Mouse (Mus musculus) heart, embryonic 15.5 days (tissue): ENCODE data around the gene Slc16a5. TPM values are rescaled to one million over a fixed set of nuclear protein-coding genes. Genes with fewer than 3 reads are reported as not detected.
"Not testable (repeated sequence)": the region's sequence is repeated elsewhere in the genome, so short reads cannot be mapped to it uniquely, and the experiment has no call there.

ENCODE experiments used
- ATAC-seq: fragments of 200-750 bp; cut with Nextera tagmentation; replicated peaks from 2 replicates; pipeline ENCODE4 v1.8.0; 2017; ENCODE audit warnings: low read depth, moderate TSS enrichment; ENCODE audit not compliant: insufficient number of reproducible peaks, insufficient read depth, low FRiP score
- H3K27ac ChIP-seq: fragments of 300-500 bp; sonication (generic); 2 replicates; pipeline ENCODE4 v1.5.1; 2015; ENCODE audit warnings: mild to moderate bottlenecking, inconsistent platforms
- H3K27me3 ChIP-seq: fragments of 300-500 bp; sonication (generic); 2 replicates; pipeline ENCODE4 v1.6.1; 2015; ENCODE audit warnings: inconsistent platforms
- H3K36me3 ChIP-seq: fragments of 300-500 bp; sonication (generic); 2 replicates; pipeline ENCODE4 v1.6.1; 2015; ENCODE audit warnings: mild to moderate bottlenecking, inconsistent platforms
- H3K4me1 ChIP-seq: fragments of 300-500 bp; sonication (generic); replicated peaks from 2 replicates; pipeline ENCODE4 v1.6.1; 2015; ENCODE audit warnings: inconsistent platforms
- H3K4me2 ChIP-seq: fragments of 300-500 bp; sonication (generic); 2 replicates; pipeline ENCODE4 v1.6.1; 2015; ENCODE audit warnings: inconsistent platforms, mild to moderate bottlenecking, moderate library complexity
- H3K4me3 ChIP-seq: fragments of 300-500 bp; sonication (generic); 2 replicates; pipeline ENCODE4 v1.5.1; 2015; ENCODE audit warnings: mild to moderate bottlenecking, inconsistent platforms
- H3K9ac ChIP-seq: fragments of 300-500 bp; sonication (generic); 2 replicates; pipeline ENCODE4 v1.6.1; 2015; ENCODE audit warnings: mild to moderate bottlenecking, inconsistent platforms
- H3K9me3 ChIP-seq: fragments of 300-500 bp; sonication (generic); replicated peaks from 2 replicates; pipeline ENCODE4 v1.6.1; 2016; ENCODE audit warnings: inconsistent platforms
- WGBS: fragments of 180-500 bp; shearing (Covaris S2); methylation state at CpG from one replicate; pipeline ENCODE4 v1.1.7; 2015; ENCODE audit warnings: mixed read lengths; 5-methylcytosine and 5-hydroxymethylcytosine counted together
- polyA plus RNA-seq: library from polyadenylated mRNA; unstranded; fragments of >200 nt; fragmentation: Nextera tagmentation; extraction: Ambion mirVana; gene quantifications from 2 replicates; pipeline ENCODE4 v1.2.1, GENCODE M21; 2015

Gene Slc16a5
- polyA plus RNA-seq, 1 experiment from 2014 or later, result 0.57 TPM

GRCm38 (mm10) chr11:115448998-115449397 lies 13.3 kb upstream of the Slc16a5 start:
- no peak for ATAC-seq
- 60% methylated on average over 7 of the region's 7 CpGs for WGBS

GRCm38 (mm10) chr11:115450176-115450575 lies 12.1 kb upstream of the Slc16a5 start:
- H3K4me2 ChIP-seq, result no peak overlapping the region
- no peak overlapping the region for H3K9ac ChIP-seq
- no peaks in the 10 kb centered on the region for H3K27me3 ChIP-seq
- H3K9me3 ChIP-seq, result no peaks in the 10 kb centered on the region
- H3K36me3 ChIP-seq, result no peaks in the 10 kb centered on the region
- ATAC-seq, result no peak
- 83% methylated on average over 7 of the region's 7 CpGs for WGBS
- no peak overlapping the region for H3K4me3 ChIP-seq
- no peak overlapping the region for H3K27ac ChIP-seq
- peaks cover 31% of the 10 kb centered on the region for H3K4me1 ChIP-seq

More at GRCm38 (mm10) chr11:115448998-115449397, 13.3 kb upstream of the Slc16a5 start:
- H3K36me3 ChIP-seq, result no peaks in the 10 kb centered on the region
- no peaks in the 10 kb centered on the region for H3K9me3 ChIP-seq
- no peak overlapping the region for H3K27ac ChIP-seq
- no peak overlapping the region for H3K4me3 ChIP-seq
- no peak overlapping the region for H3K9ac ChIP-seq
- H3K27me3 ChIP-seq, result peaks cover 3% of the 10 kb centered on the region; the same call in 1 of the 2 replicates
- H3K4me2 ChIP-seq, result no peak overlapping the region
- H3K4me1 ChIP-seq, result peaks cover 31% of the 10 kb centered on the region

GRCm38 (mm10) chr11:115451781-115452241 lies 10.5 kb upstream of the Slc16a5 start:
- WGBS, result 83% methylated on average over 8 of the region's 8 CpGs
- Histone ChIP-seq H3K36me3 (no peaks in the 10 kb centered on the region), H3K4me3 (no peak overlapping the region), H3K9me3 (no peaks in the 10 kb centered on the region), H3K27ac (peak overlapping the region; percentile 31; the same call in 1 of the 2 replicates), H3K27me3 (no peaks in the 10 kb centered on the region), H3K4me2 (no peak overlapping the region), H3K4me1 (peaks cover 24% of the 10 kb centered on the region), H3K9ac (no peak overlapping the region)
- ATAC-seq, result no peak

GRCm38 (mm10) chr11:115452281-115452860 lies 9.9 kb upstream of the Slc16a5 start:
- Histone ChIP-seq H3K4me1 (peaks cover 23% of the 10 kb centered on the region), H3K27me3 (no peaks in the 10 kb centered on the region), H3K9me3 (no peaks in the 10 kb centered on the region), H3K4me2 (no peak overlapping the region), H3K9ac (no peak overlapping the region), H3K36me3 (no peaks in the 10 kb centered on the region), H3K27ac (peak overlapping the region; percentile 31; the same call in 1 of the 2 replicates), H3K4me3 (no peak overlapping the region)
- no peak for ATAC-seq
- 78% methylated on average over 7 of the region's 7 CpGs for WGBS

GRCm38 (mm10) chr11:115453306-115453705 lies 9.0 kb upstream of the Slc16a5 start:
- Histone ChIP-seq H3K27ac (no peak overlapping the region), H3K4me2 (no peak overlapping the region), H3K36me3 (no peaks in the 10 kb centered on the region), H3K4me3 (no peak overlapping the region), H3K4me1 (peaks cover 20% of the 10 kb centered on the region), H3K27me3 (no peaks in the 10 kb centered on the region), H3K9me3 (no peaks in the 10 kb centered on the region), H3K9ac (no peak overlapping the region)
- 53% methylated on average over 4 of the region's 4 CpGs for WGBS
- no peak for ATAC-seq

GRCm38 (mm10) chr11:115454822-115455221 lies 7.5 kb upstream of the Slc16a5 start:
- not testable (repeated sequence) for H3K4me3 ChIP-seq, H3K36me3 ChIP-seq, H3K4me2 ChIP-seq, H3K27me3 ChIP-seq, H3K9ac ChIP-seq, ATAC-seq, H3K27ac ChIP-seq, H3K9me3 ChIP-seq
- H3K4me1 ChIP-seq, result peaks cover 12% of the 10 kb centered on the region
- WGBS, result 80% methylated on average over 6 of the region's 6 CpGs

- Histone ChIP-seq H3K9me3 (no peaks in the 10 kb centered on the region), H3K4me2 (no peak overlapping the region), H3K36me3 (no peaks in the 10 kb centered on the region), H3K27me3 (no peaks in the 10 kb centered on the region), H3K9ac (no peak overlapping the region), H3K27ac (no peak overlapping the region), H3K4me1 (peaks cover 12% of the 10 kb centered on the region), H3K4me3 (no peak overlapping the region)
- 87% methylated on average over 15 of the region's 15 CpGs for WGBS
- ATAC-seq, result no peak
These were observed 6.7 kb upstream of the Slc16a5 start for GRCm38 (mm10) chr11:115455619-115456018.

- H3K27ac ChIP-seq, result no peak overlapping the region
- no peaks in the 10 kb centered on the region for H3K36me3 ChIP-seq
- H3K9ac ChIP-seq, result no peak overlapping the region
- H3K4me3 ChIP-seq, result no peak overlapping the region
- 87% methylated on average over 5 of the region's 5 CpGs for WGBS
- ATAC-seq, result no peak
- H3K4me1 ChIP-seq, result peaks cover 12% of the 10 kb centered on the region
- no peaks in the 10 kb centered on the region for H3K27me3 ChIP-seq
- no peaks in the 10 kb centered on the region for H3K9me3 ChIP-seq
- H3K4me2 ChIP-seq, result no peak overlapping the region
These were observed 6.1 kb upstream of the Slc16a5 start for GRCm38 (mm10) chr11:115456182-115456581.

GRCm38 (mm10) chr11:115457405-115457804 lies 4.9 kb upstream of the Slc16a5 start:
- Histone ChIP-seq H3K27me3 (no peaks in the 10 kb centered on the region; the same call in 1 of the 2 replicates), H3K4me3 (no peak overlapping the region), H3K9ac (no peak overlapping the region), H3K4me1 (peaks cover 12% of the 10 kb centered on the region), H3K36me3 (no peaks in the 10 kb centered on the region), H3K9me3 (no peaks in the 10 kb centered on the region), H3K27ac (peak overlapping the region; percentile 38; the same call in 1 of the 2 replicates), H3K4me2 (no peak overlapping the region)
- 0 out of 2 replicates have a peak, but pooled peaks have one; percentile 29 for ATAC-seq
- WGBS, result 18% methylated on average over 6 of the region's 6 CpGs

- no peak overlapping the region for H3K9ac ChIP-seq
- H3K27ac ChIP-seq, result no peak overlapping the region
- no peak overlapping the region for H3K4me2 ChIP-seq
- H3K36me3 ChIP-seq, result no peaks in the 10 kb centered on the region
- no peak for ATAC-seq
- H3K27me3 ChIP-seq, result no peaks in the 10 kb centered on the region; the same call in 1 of the 2 replicates
- H3K4me1 ChIP-seq, result peaks cover 15% of the 10 kb centered on the region
- 36% methylated on average over 8 of the region's 8 CpGs for WGBS
- H3K4me3 ChIP-seq, result no peak overlapping the region
- no peaks in the 10 kb centered on the region for H3K9me3 ChIP-seq
These were observed 1.3 kb upstream of the Slc16a5 start for GRCm38 (mm10) chr11:115460976-115461375.

GRCm38 (mm10) chr11:115461846-115462242 lies 430 bp upstream of the Slc16a5 start:
- Histone ChIP-seq H3K4me2 (no peak overlapping the region), H3K9me3 (no peaks in the 10 kb centered on the region), H3K27ac (no peak overlapping the region), H3K9ac (no peak overlapping the region), H3K4me1 (peaks cover 16% of the 10 kb centered on the region), H3K27me3 (no peaks in the 10 kb centered on the region; the same call in 1 of the 2 replicates), H3K36me3 (no peaks in the 10 kb centered on the region), H3K4me3 (no peak overlapping the region)
- no peak for ATAC-seq
- WGBS, result 76% methylated on average over 5 of the region's 5 CpGs

GRCm38 (mm10) chr11:115463397-115463796 lies 1.1 kb downstream of the Slc16a5 start:
- Histone ChIP-seq H3K27me3 (no peaks in the 10 kb centered on the region; the same call in 1 of the 2 replicates), H3K9ac (no peak overlapping the region), H3K9me3 (no peaks in the 10 kb centered on the region), H3K4me3 (peak overlapping the region; percentile 5; the same call in 1 of the 2 replicates), H3K27ac (peak overlapping the region; percentile 31; the same call in 1 of the 2 replicates), H3K4me1 (peaks cover 10% of the 10 kb centered on the region), H3K36me3 (no peaks in the 10 kb centered on the region), H3K4me2 (no peak overlapping the region; the same call in 1 of the 2 replicates)
- WGBS, result 40% methylated on average over 11 of the region's 11 CpGs
- ATAC-seq, result no peak
